Mouse (Mus musculus) c-Kit-positive CD71-positive TER-119-negative erythroid progenitor cells, embryonic 14.5 days (primary cell): ENCODE measurements around the gene Serpinb6a.

Source experiments
- DNase-seq: peaks from one replicate; pipeline ENCODE4 v3.0.0-alpha.2; 2013; ENCODE audit warnings: low read depth

Serpinb6a gene

DNA sequence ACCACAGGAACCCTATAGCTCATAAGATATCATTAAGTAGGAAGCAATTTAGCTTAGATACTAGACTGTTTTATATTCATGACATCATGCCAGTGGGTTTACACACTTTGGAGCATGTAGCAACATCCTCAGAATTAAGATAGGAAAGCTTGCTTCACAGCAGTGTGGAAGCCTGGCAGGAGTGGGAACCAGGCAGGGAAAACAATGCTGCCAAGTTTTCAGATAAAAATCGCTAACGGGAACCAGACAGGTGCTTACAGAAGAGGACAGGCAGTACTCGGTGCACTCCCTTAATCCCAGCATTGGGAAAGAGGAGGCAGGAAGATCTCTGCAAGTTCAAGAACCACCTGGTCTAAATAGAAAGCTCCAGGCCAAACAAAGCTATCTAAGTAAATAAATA is 95.8 kb downstream of the Serpinb6a start:
- no peak for DNase-seq

DNA sequence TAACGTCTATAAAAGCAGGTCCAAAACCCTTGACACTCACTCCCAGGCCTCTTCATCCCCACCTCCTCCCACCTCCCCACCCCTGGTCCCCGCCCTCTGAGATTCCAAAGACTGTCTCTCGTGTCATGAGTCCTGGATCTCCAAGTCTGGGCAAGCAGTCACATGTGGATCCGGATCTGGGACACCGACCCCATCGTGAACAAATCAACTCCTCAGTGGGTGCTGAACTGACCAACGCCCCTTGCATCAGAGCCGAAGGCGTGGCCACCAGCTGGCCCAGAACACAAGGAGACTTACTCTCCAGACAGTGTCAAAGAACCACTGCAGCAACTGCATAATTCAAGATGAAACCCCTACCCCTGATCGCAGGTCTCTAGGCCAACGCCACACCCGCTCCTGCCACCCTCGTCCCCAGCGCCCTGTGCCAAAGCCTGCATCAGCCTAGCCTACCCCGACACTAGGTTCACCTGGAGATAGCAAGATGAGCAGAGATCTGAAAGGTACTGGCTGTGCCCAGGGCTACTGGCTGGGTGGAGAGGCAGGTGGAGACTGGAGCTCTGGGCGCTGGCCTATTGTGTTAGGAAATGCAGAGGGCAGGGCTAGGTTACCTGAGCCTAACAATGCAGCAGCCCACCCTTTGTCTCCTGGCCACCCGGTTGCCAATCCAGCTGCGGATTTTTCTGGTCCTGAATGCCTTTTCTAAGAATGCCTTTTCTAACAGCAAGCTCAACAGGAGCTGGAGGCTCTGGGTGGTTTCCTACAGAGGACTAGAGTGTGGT is 97.2 kb downstream of the Serpinb6a start, which contains the start of gene Serpinb6c:
Gene Serpinb6c, minus strand, starts transcription at position 533 of the 779 bp plus-strand sequence.
- DNase-seq, result no peak

DNA sequence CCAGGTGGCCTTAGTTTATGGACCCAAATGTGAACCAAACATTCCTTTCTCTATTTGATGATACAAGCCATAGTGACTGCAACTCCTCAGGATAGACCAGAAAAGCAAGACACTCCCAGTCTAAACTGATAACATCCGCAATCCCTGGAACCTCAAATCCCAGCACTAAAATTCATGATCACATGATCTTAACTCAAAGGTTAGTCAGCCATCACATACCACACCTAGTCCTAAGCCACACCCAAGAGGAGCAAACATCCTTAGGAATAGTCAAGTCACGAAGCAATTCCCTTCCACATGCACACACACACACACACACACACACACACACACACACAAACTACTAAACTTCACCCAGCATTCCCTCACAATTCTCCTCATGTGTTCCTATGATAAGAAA is 99.3 kb downstream of the Serpinb6a start:
- no peak for DNase-seq

DNA sequence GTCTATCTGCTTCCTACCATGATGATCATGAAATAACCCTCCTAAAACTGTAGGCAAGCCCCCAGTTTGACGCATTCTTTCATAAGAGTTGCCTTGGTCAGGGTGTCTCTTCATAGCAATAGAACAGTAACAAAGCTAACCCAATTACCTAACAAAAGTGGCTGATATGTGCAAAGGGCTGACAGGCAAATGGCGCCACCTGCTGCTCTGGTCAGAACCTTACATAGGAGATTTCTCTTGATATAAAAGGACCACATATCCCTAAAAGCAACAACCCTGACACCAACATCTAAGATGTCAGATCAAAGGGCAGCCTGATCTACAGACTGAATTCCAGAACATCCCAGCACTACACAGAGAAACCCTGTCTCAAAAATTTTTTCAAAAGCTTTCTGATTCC is 108.4 kb downstream of the Serpinb6a start:
- peak; percentile 7 for DNase-seq
